Comparison of ENCODE assay signal across 9 mouse cellular contexts in genomic region chr2:28536166-28536565, GRCm38 (mm10). TPM values are rescaled to one million over a fixed set of nuclear protein-coding genes. Genes with fewer than 3 reads are reported as not detected.
DNase-seq lines count a peak whose midpoint lies in the region; ATAC-seq and TF ChIP-seq lines count a peak whose summit lies in the region.
"Had no signal": no experiment of that assay in that cellular context is flagged by ENCODE, and none has a peak within 500 bp of the region (broad histone marks: within the 10 kb centered on the region; RNA-seq: fewer than 3 reads in every experiment).

No protein-coding gene starts in this region.

- 0 out of 2 replicates have a peak overlapping the region, but pooled peaks have one; percentile 14 for H3K27ac ChIP-seq in neural tube, embryonic 11.5 days (ENCODE audit: low read depth, low read length)
- no peak overlapping the region for H3K27ac ChIP-seq in intestine, postnatal 0 days (ENCODE audit: low read depth, low read length)
- peak overlapping the region; percentile 82 for H3K27ac ChIP-seq in stomach, embryonic 15.5 days

- peak; percentile 67 for DNase-seq in cerebellum, adult 11-12 months
- no peak for DNase-seq in cerebellum, adult 8-10 months
- no peak for DNase-seq in neural tube, embryonic 11.5 days (ENCODE audit: low spot score)
- DNase-seq in neural tube, embryonic 10.5 days (ENCODE audit: extremely low spot score, low spot score), result no peak
- no peak for DNase-seq in gastrocnemius, postnatal 4 days (ENCODE audit: low spot score in 2 of 2)
- no peak for DNase-seq in thymus, adult 18-20 months

- no peak overlapping the region for H3K9ac ChIP-seq in neural tube, embryonic 11.5 days (ENCODE audit: low read length)
- no peak overlapping the region for H3K9ac ChIP-seq in intestine, postnatal 0 days (ENCODE audit: low read depth, low read length)
- H3K9ac ChIP-seq in stomach, embryonic 15.5 days, result no peak overlapping the region

- H3K27me3 ChIP-seq in neural tube, embryonic 11.5 days (ENCODE audit: control insufficient read depth, insufficient read depth, low read length), result no peaks in the 10 kb centered on the region
- H3K27me3 ChIP-seq in intestine, postnatal 0 days (replicated peaks; ENCODE audit: control insufficient read depth, insufficient read depth, low read length), result no peaks in the 10 kb centered on the region
- H3K27me3 ChIP-seq in stomach, embryonic 15.5 days (replicated peaks), result no peaks in the 10 kb centered on the region

- no peak overlapping the region for H3K4me2 ChIP-seq in neural tube, embryonic 11.5 days (ENCODE audit: low read depth)
- peak overlapping the region; percentile 95; the same call in 1 of the 2 replicates for H3K4me2 ChIP-seq in intestine, postnatal 0 days (replicated peaks; ENCODE audit: low read depth)
- H3K4me2 ChIP-seq in stomach, embryonic 15.5 days, result peak overlapping the region; percentile 87; the same call in 1 of the 2 replicates

- no peaks in the 10 kb centered on the region for H3K9me3 ChIP-seq in neural tube, embryonic 11.5 days (ENCODE audit: control insufficient read depth, low read length)
- H3K9me3 ChIP-seq in intestine, postnatal 0 days (ENCODE audit: control insufficient read depth), result no peaks in the 10 kb centered on the region
- H3K9me3 ChIP-seq in stomach, embryonic 15.5 days, result no peaks in the 10 kb centered on the region

- no peaks in the 10 kb centered on the region for H3K36me3 ChIP-seq in neural tube, embryonic 11.5 days (ENCODE audit: control insufficient read depth, insufficient read depth, low read length)
- 0 out of 2 replicates have a peak, but pooled peaks cover 3% of the 10 kb centered on the region for H3K36me3 ChIP-seq in intestine, postnatal 0 days (ENCODE audit: control insufficient read depth, insufficient read depth)
- H3K36me3 ChIP-seq in stomach, embryonic 15.5 days, result no peaks in the 10 kb centered on the region

- H3K4me1 ChIP-seq in neural tube, embryonic 11.5 days (ENCODE audit: control insufficient read depth, insufficient read depth, low read length), result peaks cover 71% of the 10 kb centered on the region
- peaks cover 29% of the 10 kb centered on the region; the same call in 1 of the 2 replicates for H3K4me1 ChIP-seq in intestine, postnatal 0 days (replicated peaks; ENCODE audit: control insufficient read depth, insufficient read depth, low read length)
- peaks cover 75% of the 10 kb centered on the region for H3K4me1 ChIP-seq in stomach, embryonic 15.5 days

- 61% methylated on average over 4 of the region's 4 CpGs for WGBS in neural tube, embryonic 11.5 days
- WGBS in intestine, postnatal 0 days, result 55% methylated on average over 4 of the region's 4 CpGs
- WGBS in stomach, embryonic 15.5 days, result 42% methylated on average over 4 of the region's 4 CpGs

- no peak for ATAC-seq in neural tube, embryonic 11.5 days (ENCODE audit: insufficient read depth, low FRiP score, low TSS enrichment)
- no peak for ATAC-seq in intestine, postnatal 0 days
- ATAC-seq in stomach, embryonic 15.5 days (ENCODE audit: insufficient read depth, low FRiP score, low read depth), result no peak

- H3K4me3 ChIP-seq in neural tube, embryonic 11.5 days (ENCODE audit: low read depth, low read length), result no peak overlapping the region
- H3K4me3 ChIP-seq in intestine, postnatal 0 days (ENCODE audit: low read depth, low read length), result no peak overlapping the region
- no peak overlapping the region for H3K4me3 ChIP-seq in stomach, embryonic 15.5 days (replicated peaks)

- TF ChIP-seq CTCF in intestine, postnatal 0 days (IDR thresholded peaks at IDR 0.05; ENCODE audit: low read depth), result no peak

RNA-seq across cellular contexts. Expression of gene Ralgds, which starts 23.2 kb away (rescaled TPM):
- polyA plus RNA-seq in neural tube, embryonic 11.5 days (2014; fragmentation: Nextera tagmentation; extraction: Ambion mirVana), result 62.8 and 86.7 TPM in 2 replicates
- 11.5 and 15.6 TPM in 2 replicates for polyA plus RNA-seq in intestine, postnatal 0 days (2015; fragmentation: Nextera tagmentation; extraction: Ambion mirVana)
- polyA plus RNA-seq in stomach, embryonic 15.5 days (2015; fragmentation: Nextera tagmentation; extraction: Ambion mirVana), result 27.5 and 30.9 TPM in 2 replicates
- 10 to 100 TPM; 68.2 to 79.3 TPM for total RNA-seq in gastrocnemius, postnatal 4 days (2021)

RNA-seq across cellular contexts. Expression of gene Cel, which starts 27.0 kb away (rescaled TPM):
- polyA plus RNA-seq in neural tube, embryonic 11.5 days (2014; fragmentation: Nextera tagmentation; extraction: Ambion mirVana), result not detected in 2 replicates
- polyA plus RNA-seq in intestine, postnatal 0 days (2015; fragmentation: Nextera tagmentation; extraction: Ambion mirVana), result 5.5 and 7.9 TPM in 2 replicates
- 412 and 563 TPM in 2 replicates for polyA plus RNA-seq in stomach, embryonic 15.5 days (2015; fragmentation: Nextera tagmentation; extraction: Ambion mirVana)
- total RNA-seq in gastrocnemius, postnatal 4 days (2021), result not detected
- total RNA-seq: left cerebral cortex, postnatal 4 days had no signal

RNA-seq across cellular contexts. Expression of gene Gm10134, which starts 30.3 kb away (rescaled TPM):
- polyA plus RNA-seq in neural tube, embryonic 11.5 days (2014; fragmentation: Nextera tagmentation; extraction: Ambion mirVana), result 1.0 TPM in 1 of 2 replicates, not detected in the other
- polyA plus RNA-seq in intestine, postnatal 0 days (2015; fragmentation: Nextera tagmentation; extraction: Ambion mirVana), result 6.0 and 8.7 TPM in 2 replicates
- polyA plus RNA-seq in stomach, embryonic 15.5 days (2015; fragmentation: Nextera tagmentation; extraction: Ambion mirVana), result 8.5 and 8.8 TPM in 2 replicates
- 1 to 10 TPM; 1.7 to 2.7 TPM for total RNA-seq in gastrocnemius, postnatal 4 days (2021)
- total RNA-seq: left cerebral cortex, postnatal 4 days had no signal

RNA-seq across cellular contexts. Expression of gene Gbgt1, which starts 39.5 kb away (rescaled TPM):
- 0.82 TPM in 1 of 2 replicates, not detected in the other for polyA plus RNA-seq in neural tube, embryonic 11.5 days (2014; fragmentation: Nextera tagmentation; extraction: Ambion mirVana)
- 1.1 and 1.6 TPM in 2 replicates for polyA plus RNA-seq in intestine, postnatal 0 days (2015; fragmentation: Nextera tagmentation; extraction: Ambion mirVana)
- 2.7 and 3.2 TPM in 2 replicates for polyA plus RNA-seq in stomach, embryonic 15.5 days (2015; fragmentation: Nextera tagmentation; extraction: Ambion mirVana)
- 1 to 10 TPM; 3.0 to 5.1 TPM for total RNA-seq in gastrocnemius, postnatal 4 days (2021)

RNA-seq across cellular contexts. Expression of gene Gtf3c5, which starts 47.4 kb away (rescaled TPM):
- 39.7 and 43.8 TPM in 2 replicates for polyA plus RNA-seq in neural tube, embryonic 11.5 days (2014; fragmentation: Nextera tagmentation; extraction: Ambion mirVana)
- polyA plus RNA-seq in intestine, postnatal 0 days (2015; fragmentation: Nextera tagmentation; extraction: Ambion mirVana), result 8.4 and 8.9 TPM in 2 replicates
- 33.6 and 41.8 TPM in 2 replicates for polyA plus RNA-seq in stomach, embryonic 15.5 days (2015; fragmentation: Nextera tagmentation; extraction: Ambion mirVana)
- 10 to 100 TPM; 14.8 TPM for total RNA-seq in gastrocnemius, postnatal 4 days (2021)

Comparison
In these comparisons a context has a peak if more than half of its experiments do, and no peak if none do; other contexts are left out.
1. RNA of gene Cel, which starts 27.0 kb away (polyA plus RNA-seq): 412 to 563 TPM in stomach, embryonic 15.5 days; 5.5 to 7.9 TPM in intestine, postnatal 0 days and not detected in neural tube, embryonic 11.5 days; every median in the first group is over 10 times any median in the second.